Mouse (Mus musculus) embryonic stem cell, embryonic (primary cell): ENCODE data around the gene Map7.

Experiments
- CTCF ChIA-PET, 4 experiments: fragments of 300-600 bp in 2 of 4; fragments of 350-600 bp in 2 of 4; sonication (Branson Sonifier 250); formaldehyde crosslinking; loops; one replicate each; lab custom pipeline; 2022; ENCODE audit warnings: inconsistent platforms in 2 of 4; lab: Charles Lee
- POLR2A ChIA-PET, 4 experiments: fragments of 300-600 bp in 2 of 4; fragments of 350-600 bp in 2 of 4; sonication (Branson Sonifier 250); formaldehyde crosslinking; loops; one replicate each; lab custom pipeline; 2022; ENCODE audit warnings: antibody characterized with exemption in 4 of 4, inconsistent platforms in 1 of 4; lab: Charles Lee

Map7 gene

DNA sequence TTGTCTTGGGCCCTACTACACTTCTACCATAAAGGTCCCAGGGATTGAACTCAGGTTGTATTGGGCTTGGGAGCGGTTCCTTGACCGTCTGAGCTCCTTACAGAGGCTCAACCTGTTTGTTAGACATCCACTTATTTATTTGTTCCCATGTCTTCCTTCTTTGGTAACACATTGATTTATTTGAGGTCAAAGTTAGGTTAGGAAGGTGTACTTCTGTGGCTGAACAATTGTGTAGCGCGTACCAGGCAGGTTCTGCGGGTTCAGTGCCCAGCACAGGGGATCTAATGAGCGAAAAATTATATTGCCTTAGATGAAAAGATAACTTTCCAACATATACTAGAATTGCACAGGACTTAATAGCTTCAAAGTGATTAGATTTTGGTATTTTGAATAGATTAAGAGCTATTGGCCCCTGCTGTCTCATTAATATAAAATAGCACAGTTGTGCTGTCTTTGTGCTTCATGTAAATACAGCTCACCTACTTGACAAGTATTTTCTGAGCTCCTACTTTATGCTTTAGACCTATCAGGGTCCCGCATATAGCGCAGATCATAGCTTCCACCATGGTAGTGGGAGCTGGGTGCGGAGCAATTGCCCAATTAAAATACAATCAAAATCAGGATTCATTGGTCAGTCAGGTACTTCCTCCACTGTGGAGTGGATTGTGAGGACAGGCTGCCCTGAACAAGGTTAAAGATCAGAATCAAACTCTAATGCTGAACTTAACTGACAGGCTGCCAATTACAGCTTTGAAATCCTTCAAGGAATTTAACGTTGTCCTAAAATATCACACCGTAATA lies 162.9 kb downstream of the Map7 start:
- ChIA-PET POLR2A (interaction anchor here (0.7 to 18.8 kb wide), 43 partner anchors 10 to 719 kb away, joined by 3 to 290 read pairs (median 5); partner anchors contain the start of genes Map7 (in 2 of the 4), Mtfr2 (in 2 of the 4), Ahi1 (in 1 of the 4) and Ifngr1 (in 1 of the 4)), CTCF (interaction anchor here in 3 of 4 experiments (1.0 to 1.7 kb wide), 5 partner anchors 14 to 37 kb away, joined by 3 to 6 read pairs (median 3); partner anchors contain the start of gene Mtfr2 (in 1 of the 3))

DNA sequence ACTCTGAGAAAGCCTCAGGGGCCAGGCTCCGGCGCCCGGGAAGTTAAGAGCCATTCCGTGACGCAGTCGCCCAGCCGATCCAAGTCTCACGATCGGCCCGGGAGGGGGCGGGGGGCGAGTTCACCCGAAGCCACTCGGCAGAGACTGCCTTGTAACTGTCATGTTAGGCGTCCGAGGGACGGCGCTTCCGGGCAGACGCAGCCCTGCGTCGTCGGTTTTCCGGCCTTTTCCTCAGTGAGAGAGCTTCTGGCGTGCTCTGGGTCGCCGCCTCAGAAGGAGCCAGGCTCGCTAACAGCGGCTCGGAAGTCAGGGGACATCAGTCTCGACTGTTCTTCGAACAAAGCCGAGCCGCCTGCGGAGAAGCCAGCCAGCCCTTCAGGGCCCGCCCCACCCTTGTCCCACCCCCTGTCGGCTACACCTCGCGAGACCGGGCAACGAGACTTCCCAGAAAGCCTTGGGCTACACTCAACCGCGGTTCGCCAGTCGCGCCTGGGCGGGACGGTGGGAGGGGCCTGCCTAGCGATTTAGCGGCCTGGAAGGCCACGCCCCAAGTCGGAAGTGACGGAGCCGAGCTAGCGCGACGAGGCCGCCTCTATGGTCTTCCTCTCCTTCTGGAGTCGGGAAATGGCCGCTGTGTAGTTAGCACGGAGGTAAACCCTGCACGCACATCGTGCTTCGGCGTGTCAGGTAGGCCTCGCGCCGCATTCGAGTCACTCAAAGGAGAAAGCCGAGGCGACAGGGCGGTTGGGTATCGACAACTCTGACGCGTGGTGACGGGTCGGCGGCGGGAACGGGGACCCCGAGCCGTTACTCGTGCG lies 163.9 kb downstream of the Map7 start, which contains the start of gene Bclaf1:
Bclaf1 (plus strand) TSS at position 552 of the 818 bp plus-strand sequence.
- ChIA-PET POLR2A (interaction anchor here (0.6 to 18.8 kb wide), 93 partner anchors 7 to 1667 kb away, joined by 3 to 290 read pairs (median 4); partner anchors contain the start of genes Map7 (in 3 of the 4), Mtfr2 (in 2 of the 4), Ahi1 (in 1 of the 4) and Ifngr1 (in 1 of the 4)), CTCF (interaction anchor here (0.6 to 1.7 kb wide), 7 partner anchors 14 to 36 kb away, joined by 3 to 6 read pairs (median 3); partner anchors contain the start of gene Mtfr2 (in 1 of the 4))

DNA sequence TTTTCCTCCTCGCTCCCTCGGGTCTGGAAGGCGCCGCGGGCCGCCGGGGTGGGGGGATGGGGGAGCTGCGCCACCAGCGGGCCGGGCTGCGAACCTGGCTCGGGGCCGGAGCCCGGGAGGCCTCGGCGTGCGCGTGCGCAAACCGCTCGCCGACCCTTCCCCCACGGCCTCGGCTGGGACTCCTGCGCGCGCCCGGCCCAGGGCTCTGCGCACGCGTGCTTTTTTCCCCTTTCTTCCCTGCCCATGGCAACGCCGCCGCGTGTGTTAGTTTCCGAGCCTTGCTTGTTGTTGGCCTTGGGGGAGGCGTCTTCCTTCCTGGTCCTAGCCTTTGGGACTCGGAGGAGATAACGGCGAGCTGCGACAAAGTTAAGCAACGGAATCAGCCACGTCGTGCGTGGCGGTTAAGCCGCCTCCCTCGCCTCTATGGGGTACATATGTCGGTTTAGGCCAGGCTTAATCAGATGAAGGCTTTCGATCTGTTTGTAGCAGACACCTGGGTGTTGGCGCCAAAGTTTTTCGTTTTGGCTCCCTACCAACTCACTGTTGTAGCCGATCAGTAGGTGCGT lies 164.5 kb downstream of the Map7 start:
- POLR2A ChIA-PET, result interaction anchor here (0.6 to 18.8 kb wide), 79 partner anchors 8 to 1666 kb away, joined by 3 to 290 read pairs (median 4); partner anchors contain the start of genes Ahi1 (in 2 of the 4), Map7 (in 2 of the 4), Mtfr2 (in 2 of the 4) and Ifngr1 (in 1 of the 4)
- CTCF ChIA-PET, result interaction anchor here in 2 of 4 experiments (0.7 to 1.6 kb wide), 2 partner anchors 15 to 17 kb away, joined by 3 to 4 read pairs; no protein-coding TSS in a partner anchor

GRCm38 (mm10) chr10:20313447-20313846 lies 165.2 kb downstream of the Map7 start:
- CTCF ChIA-PET, result interaction anchor here in 1 of 4 experiments (3.1 kb wide), 1 partner anchor 23 kb away, joined by 9 read pairs; no protein-coding TSS in a partner anchor
- POLR2A ChIA-PET, result interaction anchor here (0.7 to 18.8 kb wide), 41 partner anchors 9 to 778 kb away, joined by 3 to 290 read pairs (median 5); partner anchors contain the start of genes Ahi1 (in 2 of the 4), Mtfr2 (in 2 of the 4) and Map7 (in 1 of the 4)

GRCm38 (mm10) chr10:20313941-20314340 lies 165.7 kb downstream of the Map7 start:
- POLR2A ChIA-PET, result interaction anchor here (0.7 to 18.8 kb wide), 24 partner anchors 8 to 639 kb away, joined by 3 to 290 read pairs (median 6); partner anchors contain the start of genes Mtfr2 (in 3 of the 4) and Ahi1 (in 1 of the 4)
- CTCF ChIA-PET, result interaction anchor here (0.6 to 3.1 kb wide), 4 partner anchors 24 to 410 kb away, joined by 3 to 9 read pairs (median 4); no protein-coding TSS in a partner anchor

GRCm38 (mm10) chr10:20314797-20315196 lies 166.5 kb downstream of the Map7 start:
- CTCF ChIA-PET, result interaction anchor here (0.6 to 3.1 kb wide), 8 partner anchors 9 to 411 kb away, joined by 3 to 9 read pairs (median 5); partner anchors contain the start of gene Mtfr2 (in 1 of the 4)

DNA sequence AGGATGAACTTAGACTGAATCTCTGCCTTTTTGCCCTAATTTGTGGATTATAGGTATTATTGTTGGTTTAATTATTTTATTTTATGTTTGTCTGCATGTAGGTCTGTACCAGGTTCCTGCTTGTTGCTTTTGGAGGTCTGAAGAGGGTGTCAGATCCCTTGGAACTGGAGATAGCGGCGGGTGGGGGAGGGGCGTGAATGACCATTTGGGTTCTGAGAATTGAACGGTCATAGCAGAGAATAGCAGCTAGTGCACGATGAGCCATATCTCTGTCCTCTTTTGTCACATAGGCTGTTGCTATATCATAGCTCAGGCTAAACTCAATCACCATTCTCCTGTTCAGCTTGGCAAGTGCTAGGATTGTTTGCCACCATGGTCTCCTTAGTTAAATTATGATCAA lies 169.2 kb downstream of the Map7 start:
- ChIA-PET POLR2A (interaction anchor here in 3 of 4 experiments (0.6 to 18.8 kb wide), 9 partner anchors 9 to 42 kb away, joined by 3 to 290 read pairs (median 4); partner anchors contain the start of gene Mtfr2 (in 2 of the 3)), CTCF (interaction anchor here in 1 of 4 experiments (0.5 kb wide), 1 partner anchor 9 kb away, joined by 3 read pairs; no protein-coding TSS in a partner anchor)

More at GRCm38 (mm10) chr10:20314797-20315196, 166.5 kb downstream of the Map7 start:
- POLR2A ChIA-PET, result interaction anchor here (0.6 to 18.8 kb wide), 21 partner anchors 7 to 1514 kb away, joined by 3 to 290 read pairs (median 4); partner anchors contain the start of genes Mtfr2 (in 3 of the 4) and Map7 (in 1 of the 4)

DNA sequence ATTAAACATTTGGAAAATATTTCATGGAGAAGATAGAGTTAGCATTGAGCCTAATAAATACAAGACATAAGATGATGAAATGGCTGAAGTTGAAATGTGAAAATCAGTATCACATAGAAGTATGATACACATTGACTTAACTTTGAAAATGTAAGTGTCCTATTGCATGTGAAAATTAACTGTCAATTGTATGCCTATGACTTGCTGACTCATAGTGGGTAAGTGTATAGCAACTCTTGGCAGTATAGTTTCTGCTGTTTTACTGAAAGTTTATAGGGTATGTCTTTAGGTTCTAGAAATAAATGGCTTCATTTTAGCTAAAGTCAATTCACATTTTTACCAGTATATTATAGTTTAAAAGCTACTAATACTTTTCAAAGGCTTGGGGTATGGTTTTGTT lies 178.0 kb downstream of the Map7 start:
- ChIA-PET POLR2A (interaction anchor here in 3 of 4 experiments (1.0 to 18.8 kb wide), 11 partner anchors 10 to 30 kb away, joined by 3 to 290 read pairs (median 5); partner anchors contain the start of genes Bclaf1 (in 3 of the 3) and Mtfr2 (in 2 of the 3)), CTCF (interaction anchor here in 2 of 4 experiments (0.6 to 1.2 kb wide), 4 partner anchors 11 to 1667 kb away, joined by 3 read pairs; partner anchors contain the start of gene Bclaf1 (in 1 of the 2))
